Mouse (Mus musculus): ENCODE measurements around the gene Gm21974. TPM values are rescaled to one million over a fixed set of nuclear protein-coding genes. Genes with fewer than 3 reads are reported as not detected.
A peak's percentile ranks its signal among the peaks of the same experiment; 100 is the strongest.

Gene Gm21974
- polyA plus RNA-seq, 1 experiment from 2014 or later, result not detected

DNA sequence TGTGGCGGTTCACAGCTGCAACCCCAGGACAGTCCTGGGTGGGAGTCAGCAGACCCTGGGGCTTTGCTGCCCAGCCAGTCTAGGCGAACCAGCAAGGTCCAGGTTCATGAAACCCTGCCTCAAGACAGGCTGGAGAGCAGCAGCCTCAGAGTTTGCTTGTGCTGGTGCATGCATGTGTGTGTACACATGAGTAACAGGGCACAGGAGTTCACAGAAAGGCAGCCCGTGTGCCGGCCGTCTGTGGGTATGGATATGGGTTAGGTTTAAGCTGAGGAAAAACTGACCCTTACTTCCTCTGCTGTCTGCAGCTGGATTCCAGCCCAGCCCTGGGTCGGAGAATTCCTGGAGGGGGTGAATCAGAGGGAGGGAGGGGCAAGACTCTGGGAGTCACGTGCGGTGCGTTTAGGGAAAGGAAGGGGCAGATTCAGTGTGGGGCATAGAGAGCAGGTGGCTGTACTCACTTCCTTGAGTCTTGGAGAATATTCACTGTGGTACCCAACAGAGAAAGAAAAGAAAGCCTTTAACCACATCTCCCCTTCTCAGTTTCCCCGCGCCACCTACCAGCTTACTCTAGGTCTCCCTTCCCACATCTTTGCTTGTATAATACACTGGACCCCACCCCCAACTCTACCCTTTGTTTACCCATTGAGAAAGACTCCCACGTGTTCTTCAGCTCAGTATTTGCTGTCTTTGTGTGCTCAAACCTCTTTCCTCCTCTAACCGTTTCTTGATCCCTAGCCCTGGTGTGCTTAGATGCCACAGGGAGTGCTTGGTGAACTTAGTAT lies 36.3 kb upstream of the Gm21974 start:
- Histone ChIP-seq H3K4me3 (ENCODE audit: low read depth, low read length) (no peak overlapping the region), H3K9me3 (ENCODE audit: control insufficient read depth, low read length) (no peaks in the 10 kb centered on the region), H3K4me1 (ENCODE audit: control insufficient read depth, insufficient read depth, low read length) (0 out of 2 replicates have a peak, but pooled peaks cover 3% of the 10 kb centered on the region), H3K4me2 (ENCODE audit: low read depth, severe bottlenecking) (no peak overlapping the region), H3K9ac (ENCODE audit: low read length) (peak overlapping the region; percentile 7; the same call in 1 of the 2 replicates), H3K27me3 (ENCODE audit: control insufficient read depth, insufficient read depth, low read length) (peaks cover 18% of the 10 kb centered on the region), H3K36me3 (ENCODE audit: control insufficient read depth, insufficient read depth, low read length) (no peaks in the 10 kb centered on the region; the same call in 1 of the 2 replicates), H3K27ac (replicated peaks; ENCODE audit: low read depth, low read length) (no peak overlapping the region)
- ATAC-seq (ENCODE audit: insufficient number of reproducible peaks, low FRiP score, low TSS enrichment, low read depth), result no peak
- DNase-seq (ENCODE audit: low spot score), result no peak
- 47% methylated on average over 13 of the region's 13 CpGs for WGBS

DNA sequence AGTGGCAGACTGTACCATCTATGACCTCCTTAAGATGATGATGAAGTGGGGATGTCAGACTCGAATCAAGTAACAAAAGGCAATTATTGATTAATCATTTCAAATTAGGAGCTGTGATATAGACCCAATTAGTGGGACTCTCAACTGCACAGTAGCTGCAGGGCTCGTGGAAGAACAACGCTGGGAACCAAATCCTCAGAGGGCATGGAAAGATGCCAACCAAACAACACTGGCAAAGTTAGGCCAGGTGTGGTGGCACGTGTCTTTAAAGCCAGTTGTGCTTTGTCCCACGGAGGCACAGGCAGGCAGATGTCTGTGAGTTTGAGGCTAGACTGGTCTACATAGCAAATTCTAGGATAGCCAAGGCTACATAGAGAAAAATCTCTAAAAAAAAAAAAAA lies 35.4 kb upstream of the Gm21974 start:
- Histone ChIP-seq H3K4me3 (ENCODE audit: low read depth, low read length) (no peak overlapping the region), H3K36me3 (ENCODE audit: control insufficient read depth, insufficient read depth, low read length) (peaks cover 2% of the 10 kb centered on the region; the same call in 1 of the 2 replicates), H3K9me3 (ENCODE audit: control insufficient read depth, low read length) (no peaks in the 10 kb centered on the region), H3K9ac (ENCODE audit: low read length) (no peak overlapping the region), H3K27ac (replicated peaks; ENCODE audit: low read depth, low read length) (no peak overlapping the region), H3K4me2 (ENCODE audit: low read depth, severe bottlenecking) (no peak overlapping the region), H3K27me3 (ENCODE audit: control insufficient read depth, insufficient read depth, low read length) (peaks cover 18% of the 10 kb centered on the region), H3K4me1 (ENCODE audit: control insufficient read depth, insufficient read depth, low read length) (no peaks in the 10 kb centered on the region)
- DNase-seq (ENCODE audit: low spot score) (no peak), ATAC-seq (ENCODE audit: insufficient number of reproducible peaks, low FRiP score, low TSS enrichment, low read depth) (no peak)
- WGBS, result 83% methylated on average over 5 of the region's 5 CpGs

DNA sequence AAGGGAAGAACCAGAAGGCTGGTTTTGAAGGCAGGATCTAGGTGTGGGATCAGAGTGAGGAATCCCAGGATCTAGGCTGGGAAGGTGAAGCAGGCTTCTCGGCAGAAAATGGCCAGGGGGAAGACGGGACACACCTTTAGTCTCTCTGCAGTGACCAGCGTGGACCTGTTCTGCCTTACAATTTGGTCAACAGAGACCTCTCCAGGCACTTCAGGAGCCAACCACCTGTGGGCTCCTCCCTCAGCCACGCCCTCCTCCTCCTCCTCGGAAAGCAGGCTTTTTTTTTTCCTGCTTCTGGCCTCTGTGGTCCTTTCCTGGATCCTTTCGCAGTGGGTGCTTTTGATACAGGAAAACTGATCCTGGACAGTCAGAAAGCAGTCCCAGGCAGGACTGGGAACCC lies 34.7 kb upstream of the Gm21974 start, which contains the start of gene Prss8:
Gene Prss8 (minus strand): TSS at position 182 of the 400 bp plus-strand sequence.
- DNase-seq (ENCODE audit: low spot score), result no peak

DNA sequence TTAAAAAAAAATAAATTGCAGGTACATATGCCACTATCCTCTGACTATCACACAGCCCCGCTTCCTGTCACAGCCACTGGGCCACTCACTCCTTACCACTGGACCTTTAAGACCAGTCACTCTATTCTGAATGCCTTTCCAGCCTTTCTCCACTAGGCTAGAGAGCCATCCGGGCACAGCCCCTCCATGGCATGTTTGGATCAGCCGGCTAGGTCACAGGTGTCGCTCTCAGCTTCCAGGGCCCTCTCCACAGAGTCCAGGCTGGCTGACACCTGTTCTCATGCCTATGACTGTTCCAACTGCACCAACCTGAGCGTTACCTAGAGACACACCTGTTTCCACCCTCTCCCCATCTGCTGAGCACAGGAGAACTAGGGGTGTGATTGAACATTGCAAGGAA lies 33.3 kb upstream of the Gm21974 start:
- no peak for ATAC-seq (ENCODE audit: insufficient number of reproducible peaks, low FRiP score, low TSS enrichment, low read depth)
- 56% methylated on average over 5 of the region's 5 CpGs for WGBS
- H3K27me3 ChIP-seq (ENCODE audit: control insufficient read depth, insufficient read depth, low read length), result peaks cover 18% of the 10 kb centered on the region
- H3K9me3 ChIP-seq (ENCODE audit: control insufficient read depth, low read length), result no peaks in the 10 kb centered on the region
- no peak overlapping the region for H3K27ac ChIP-seq (replicated peaks; ENCODE audit: low read depth, low read length)
- no peaks in the 10 kb centered on the region for H3K4me1 ChIP-seq (ENCODE audit: control insufficient read depth, insufficient read depth, low read length)
- no peak overlapping the region for H3K4me2 ChIP-seq (ENCODE audit: low read depth, severe bottlenecking)
- no peak overlapping the region for H3K9ac ChIP-seq (ENCODE audit: low read length)
- H3K4me3 ChIP-seq (ENCODE audit: low read depth, low read length), result no peak overlapping the region
- peaks cover 5% of the 10 kb centered on the region; the same call in 1 of the 2 replicates for H3K36me3 ChIP-seq (ENCODE audit: control insufficient read depth, insufficient read depth, low read length)
- DNase-seq (ENCODE audit: low spot score), result no peak

More for the DNA sequence above, 34.7 kb upstream of the Gm21974 start, which contains the start of gene Prss8:
- Histone ChIP-seq H3K36me3 (ENCODE audit: control insufficient read depth, insufficient read depth, low read length) (peaks cover 5% of the 10 kb centered on the region; the same call in 1 of the 2 replicates), H3K9ac (ENCODE audit: low read length) (peak within 1 kb of the TSS; percentile 51), H3K9me3 (ENCODE audit: control insufficient read depth, low read length) (no peaks in the 10 kb centered on the region), H3K4me2 (ENCODE audit: low read depth, severe bottlenecking) (peak within 1 kb of the TSS; percentile 42), H3K4me3 (ENCODE audit: low read depth, low read length) (peak within 1 kb of the TSS; percentile 22), H3K27me3 (ENCODE audit: control insufficient read depth, insufficient read depth, low read length) (peaks cover 18% of the 10 kb centered on the region), H3K27ac (replicated peaks; ENCODE audit: low read depth, low read length) (no peak within 1 kb of the TSS), H3K4me1 (ENCODE audit: control insufficient read depth, insufficient read depth, low read length) (no peaks in the 10 kb centered on the region)
- WGBS, result 8% methylated on average over 6 of the region's 6 CpGs
- no peak for ATAC-seq (ENCODE audit: insufficient number of reproducible peaks, low FRiP score, low TSS enrichment, low read depth)

DNA sequence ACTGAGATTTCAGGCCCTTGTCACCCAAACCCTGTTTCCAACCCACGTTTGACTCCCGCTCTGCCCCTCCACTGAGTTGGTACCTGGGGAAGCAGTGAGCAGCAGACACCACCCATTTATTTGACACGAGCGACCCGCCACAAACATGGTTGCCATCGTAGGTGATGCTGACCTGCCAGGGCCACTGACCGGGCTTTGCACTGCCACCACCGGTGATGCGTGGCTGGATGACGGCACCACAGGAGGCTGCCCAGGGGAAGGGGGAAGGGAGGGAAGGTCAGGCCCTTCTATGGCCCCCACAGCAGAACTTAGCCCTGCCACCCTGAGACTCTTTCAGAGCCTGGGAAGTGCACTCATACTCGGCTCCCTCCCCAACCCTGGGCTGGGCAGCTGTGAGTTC lies 32.5 kb upstream of the Gm21974 start:
- Histone ChIP-seq H3K4me3 (ENCODE audit: low read depth, low read length) (no peak overlapping the region), H3K9me3 (ENCODE audit: control insufficient read depth, low read length) (no peaks in the 10 kb centered on the region), H3K4me1 (ENCODE audit: control insufficient read depth, insufficient read depth, low read length) (no peaks in the 10 kb centered on the region), H3K36me3 (ENCODE audit: control insufficient read depth, insufficient read depth, low read length) (peaks cover 5% of the 10 kb centered on the region; the same call in 1 of the 2 replicates), H3K27ac (replicated peaks; ENCODE audit: low read depth, low read length) (no peak overlapping the region), H3K4me2 (ENCODE audit: low read depth, severe bottlenecking) (no peak overlapping the region), H3K9ac (ENCODE audit: low read length) (no peak overlapping the region), H3K27me3 (ENCODE audit: control insufficient read depth, insufficient read depth, low read length) (peaks cover 18% of the 10 kb centered on the region)
- ATAC-seq (ENCODE audit: insufficient number of reproducible peaks, low FRiP score, low TSS enrichment, low read depth) (no peak), DNase-seq (ENCODE audit: low spot score) (no peak)
- 87% methylated on average over 11 of the region's 11 CpGs for WGBS

DNA sequence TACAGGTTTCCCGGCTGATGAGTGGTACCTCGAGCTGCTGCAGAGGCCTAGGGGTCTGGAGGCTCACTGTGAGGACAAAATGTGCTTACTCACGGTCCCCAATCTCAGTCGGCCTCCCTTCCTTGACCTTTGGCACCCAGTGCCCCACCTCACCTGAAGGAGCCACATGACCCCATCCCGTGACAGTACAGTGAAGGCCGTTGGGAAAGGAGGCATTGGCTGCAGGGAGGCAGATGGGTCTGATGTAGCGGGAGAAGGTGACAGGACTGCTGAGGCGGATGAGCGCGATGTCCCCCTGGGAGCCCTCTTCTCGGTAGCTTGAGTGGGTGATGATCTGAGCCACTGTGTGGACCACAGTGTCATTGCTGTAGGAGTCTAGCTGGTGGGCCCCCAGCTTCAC lies 31.6 kb upstream of the Gm21974 start:
- no peak overlapping the region for H3K27ac ChIP-seq (replicated peaks; ENCODE audit: low read depth, low read length)
- no peaks in the 10 kb centered on the region for H3K9me3 ChIP-seq (ENCODE audit: control insufficient read depth, low read length)
- H3K4me2 ChIP-seq (ENCODE audit: low read depth, severe bottlenecking), result no peak overlapping the region
- H3K4me1 ChIP-seq (ENCODE audit: control insufficient read depth, insufficient read depth, low read length), result no peaks in the 10 kb centered on the region
- peaks cover 5% of the 10 kb centered on the region; the same call in 1 of the 2 replicates for H3K36me3 ChIP-seq (ENCODE audit: control insufficient read depth, insufficient read depth, low read length)
- 89% methylated on average over 11 of the region's 11 CpGs for WGBS
- no peak overlapping the region for H3K9ac ChIP-seq (ENCODE audit: low read length)
- no peak overlapping the region for H3K4me3 ChIP-seq (ENCODE audit: low read depth, low read length)
- ATAC-seq (ENCODE audit: insufficient number of reproducible peaks, low FRiP score, low TSS enrichment, low read depth) (no peak), DNase-seq (ENCODE audit: low spot score) (no peak)
- peaks cover 18% of the 10 kb centered on the region for H3K27me3 ChIP-seq (ENCODE audit: control insufficient read depth, insufficient read depth, low read length)

DNA sequence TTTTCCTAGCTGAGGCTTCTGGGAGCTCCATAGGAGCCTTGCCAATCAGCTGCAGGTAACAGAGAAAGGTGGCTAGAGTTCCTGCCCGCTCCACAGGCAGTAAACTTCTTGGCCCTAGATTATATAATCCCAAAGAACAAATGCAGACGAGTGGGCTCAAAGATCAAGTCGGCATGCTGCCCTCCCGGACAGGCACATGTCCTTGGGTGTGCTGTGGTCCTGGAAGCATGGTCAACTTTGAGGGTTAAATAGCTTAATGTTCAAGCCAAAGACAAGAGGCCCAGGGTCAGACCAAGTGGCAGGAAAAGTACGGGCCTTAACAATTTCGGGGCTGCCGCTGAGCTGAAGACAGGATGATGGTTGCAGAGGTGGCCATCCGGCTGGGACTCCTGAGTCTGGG lies 30.8 kb upstream of the Gm21974 start:
- H3K36me3 ChIP-seq (ENCODE audit: control insufficient read depth, insufficient read depth, low read length), result peaks cover 5% of the 10 kb centered on the region; the same call in 1 of the 2 replicates
- ATAC-seq (ENCODE audit: insufficient number of reproducible peaks, low FRiP score, low TSS enrichment, low read depth) (no peak), DNase-seq (ENCODE audit: low spot score) (no peak)
- H3K9me3 ChIP-seq (ENCODE audit: control insufficient read depth, low read length), result no peaks in the 10 kb centered on the region
- no peak overlapping the region for H3K9ac ChIP-seq (ENCODE audit: low read length)
- H3K4me2 ChIP-seq (ENCODE audit: low read depth, severe bottlenecking), result peak overlapping the region; percentile 17; the same call in 1 of the 2 replicates
- H3K27me3 ChIP-seq (ENCODE audit: control insufficient read depth, insufficient read depth, low read length), result peaks cover 18% of the 10 kb centered on the region
- no peak overlapping the region for H3K4me3 ChIP-seq (ENCODE audit: low read depth, low read length)
- WGBS, result 89% methylated on average over 8 of the region's 8 CpGs
- H3K4me1 ChIP-seq (ENCODE audit: control insufficient read depth, insufficient read depth, low read length), result no peaks in the 10 kb centered on the region
- H3K27ac ChIP-seq (replicated peaks; ENCODE audit: low read depth, low read length), result no peak overlapping the region

DNA sequence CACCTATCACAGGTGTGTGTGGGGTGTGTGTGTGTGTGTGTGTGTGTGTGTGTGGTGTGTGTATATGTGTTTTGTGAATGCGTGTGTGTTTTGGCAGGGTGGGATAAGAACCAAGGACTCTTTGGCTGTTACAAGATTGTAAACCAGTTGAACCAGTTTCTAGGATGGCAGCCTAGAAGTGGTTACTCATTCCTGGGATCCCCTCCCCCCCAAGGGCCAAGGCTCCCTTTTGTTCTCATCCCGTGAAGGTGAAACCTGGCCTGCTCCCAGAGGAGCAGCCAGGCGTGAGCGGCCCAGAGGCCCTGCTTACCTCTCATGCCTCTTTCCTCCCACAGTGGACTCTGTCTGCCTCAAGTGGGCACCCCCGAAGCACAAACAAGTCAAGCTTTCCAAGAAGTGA lies 30.0 kb upstream of the Gm21974 start:
- Histone ChIP-seq H3K36me3 (ENCODE audit: control insufficient read depth, insufficient read depth, low read length) (peaks cover 5% of the 10 kb centered on the region; the same call in 1 of the 2 replicates), H3K27me3 (ENCODE audit: control insufficient read depth, insufficient read depth, low read length) (peaks cover 16% of the 10 kb centered on the region), H3K4me2 (ENCODE audit: low read depth, severe bottlenecking) (no peak overlapping the region), H3K9ac (ENCODE audit: low read length) (no peak overlapping the region), H3K4me1 (ENCODE audit: control insufficient read depth, insufficient read depth, low read length) (no peaks in the 10 kb centered on the region), H3K9me3 (ENCODE audit: control insufficient read depth, low read length) (no peaks in the 10 kb centered on the region), H3K27ac (replicated peaks; ENCODE audit: low read depth, low read length) (no peak overlapping the region), H3K4me3 (ENCODE audit: low read depth, low read length) (no peak overlapping the region)
- 79% methylated on average over 5 of the region's 5 CpGs for WGBS
- ATAC-seq (ENCODE audit: insufficient number of reproducible peaks, low FRiP score, low TSS enrichment, low read depth), result no peak
- DNase-seq (ENCODE audit: low spot score), result no peak
